Comparison of ENCODE assay signal across 9 mouse cellular contexts in genomic region chr6:88938664-88939055, GRCm38 (mm10). TPM values are rescaled to one million over a fixed set of nuclear protein-coding genes. Genes with fewer than 3 reads are reported as not detected.
DNase-seq lines count a peak whose midpoint lies in the region; ATAC-seq and TF ChIP-seq lines count a peak whose summit lies in the region.
"Had no signal": no experiment of that assay in that cellular context is flagged by ENCODE, and none has a peak within 500 bp of the region (broad histone marks: within the 10 kb centered on the region; RNA-seq: fewer than 3 reads in every experiment).

No protein-coding gene starts in this region.

- no peaks in the 10 kb centered on the region for H3K9me3 ChIP-seq in hindbrain, embryonic 11.5 days (ENCODE audit: control insufficient read depth, low read length)
- H3K9me3 ChIP-seq in hindbrain, embryonic 16.5 days (ENCODE audit: control insufficient read depth, low read length), result no peaks in the 10 kb centered on the region
- H3K9me3 ChIP-seq in embryonic facial prominence, embryonic 14.5 days (ENCODE audit: control insufficient read depth, low read length), result no peaks in the 10 kb centered on the region
- H3K9me3 ChIP-seq in forebrain, embryonic 14.5 days (replicated peaks; ENCODE audit: control insufficient read depth, low read length), result no peaks in the 10 kb centered on the region
- H3K9me3 ChIP-seq in midbrain, embryonic 14.5 days (ENCODE audit: control insufficient read depth, low read length), result no peaks in the 10 kb centered on the region
- no peaks in the 10 kb centered on the region for H3K9me3 ChIP-seq in intestine, postnatal 0 days (ENCODE audit: control insufficient read depth)

- H3K9ac ChIP-seq in hindbrain, embryonic 11.5 days (ENCODE audit: low read depth, low read length), result peak overlapping the region; percentile 56
- H3K9ac ChIP-seq in hindbrain, embryonic 16.5 days (ENCODE audit: low read depth, low read length), result no peak overlapping the region
- H3K9ac ChIP-seq in embryonic facial prominence, embryonic 14.5 days (ENCODE audit: low read depth, low read length), result no peak overlapping the region
- peak overlapping the region; percentile 17; the same call in 1 of the 2 replicates for H3K9ac ChIP-seq in forebrain, embryonic 14.5 days (ENCODE audit: low read length)
- no peak overlapping the region for H3K9ac ChIP-seq in midbrain, embryonic 14.5 days (replicated peaks; ENCODE audit: low read length)
- H3K9ac ChIP-seq in intestine, postnatal 0 days (ENCODE audit: low read depth, low read length), result no peak overlapping the region

- no peaks in the 10 kb centered on the region for H3K36me3 ChIP-seq in hindbrain, embryonic 11.5 days (ENCODE audit: control insufficient read depth, insufficient read depth, low read length)
- no peaks in the 10 kb centered on the region for H3K36me3 ChIP-seq in hindbrain, embryonic 16.5 days (ENCODE audit: control insufficient read depth, insufficient read depth, low read length)
- H3K36me3 ChIP-seq in embryonic facial prominence, embryonic 14.5 days (ENCODE audit: control insufficient read depth, insufficient read depth, low read length), result no peaks in the 10 kb centered on the region
- H3K36me3 ChIP-seq in forebrain, embryonic 14.5 days (ENCODE audit: control insufficient read depth, insufficient read depth, low read length), result no peaks in the 10 kb centered on the region
- no peaks in the 10 kb centered on the region for H3K36me3 ChIP-seq in midbrain, embryonic 14.5 days (ENCODE audit: control insufficient read depth, insufficient read depth, low read length)
- no peaks in the 10 kb centered on the region for H3K36me3 ChIP-seq in intestine, postnatal 0 days (ENCODE audit: control insufficient read depth, insufficient read depth)

- no peaks in the 10 kb centered on the region for H3K27me3 ChIP-seq in hindbrain, embryonic 11.5 days (ENCODE audit: control insufficient read depth, insufficient read depth, low read length)
- H3K27me3 ChIP-seq in hindbrain, embryonic 16.5 days (replicated peaks; ENCODE audit: control insufficient read depth, insufficient read depth, low read length), result no peaks in the 10 kb centered on the region
- no peaks in the 10 kb centered on the region for H3K27me3 ChIP-seq in embryonic facial prominence, embryonic 14.5 days (replicated peaks; ENCODE audit: control insufficient read depth, insufficient read depth, low read length)
- no peaks in the 10 kb centered on the region for H3K27me3 ChIP-seq in forebrain, embryonic 14.5 days (replicated peaks; ENCODE audit: control insufficient read depth, insufficient read depth, low read length)
- H3K27me3 ChIP-seq in midbrain, embryonic 14.5 days (ENCODE audit: control insufficient read depth, insufficient read depth, low read length), result no peaks in the 10 kb centered on the region; the same call in 1 of the 2 replicates
- H3K27me3 ChIP-seq in intestine, postnatal 0 days (replicated peaks; ENCODE audit: control insufficient read depth, insufficient read depth, low read length), result no peaks in the 10 kb centered on the region

- ATAC-seq in hindbrain, embryonic 11.5 days (ENCODE audit: low FRiP score), result no peak
- no peak for ATAC-seq in hindbrain, embryonic 16.5 days
- ATAC-seq in embryonic facial prominence, embryonic 14.5 days (ENCODE audit: low read depth), result no peak
- ATAC-seq in forebrain, embryonic 14.5 days, result no peak
- ATAC-seq in midbrain, embryonic 14.5 days (ENCODE audit: low FRiP score, low TSS enrichment), result no peak
- ATAC-seq in intestine, postnatal 0 days, result no peak

- DNase-seq in hindbrain, embryonic 11.5 days (ENCODE audit: low spot score), result no peak
- no peak for DNase-seq in embryonic facial prominence, embryonic 14.5 days (ENCODE audit: low spot score)
- no peak for DNase-seq in forebrain, embryonic 14.5 days (ENCODE audit: low spot score)
- DNase-seq in midbrain, embryonic 14.5 days, result no peak
- no peak for DNase-seq in left cerebral cortex, postnatal 4 days
- no peak for DNase-seq in spleen, postnatal 10 days (ENCODE audit: low spot score in 2 of 2)
- DNase-seq: lung, adult 2 months had no signal

- H3K4me3 ChIP-seq in hindbrain, embryonic 11.5 days (ENCODE audit: low read depth, low read length), result no peak overlapping the region
- no peak overlapping the region for H3K4me3 ChIP-seq in hindbrain, embryonic 16.5 days (ENCODE audit: low read length)
- no peak overlapping the region for H3K4me3 ChIP-seq in embryonic facial prominence, embryonic 14.5 days (ENCODE audit: low read depth, low read length)
- no peak overlapping the region for H3K4me3 ChIP-seq in forebrain, embryonic 14.5 days (ENCODE audit: low read depth, low read length)
- no peak overlapping the region for H3K4me3 ChIP-seq in midbrain, embryonic 14.5 days (replicated peaks; ENCODE audit: low read depth, low read length)
- no peak overlapping the region for H3K4me3 ChIP-seq in intestine, postnatal 0 days (ENCODE audit: low read depth, low read length)

- TF ChIP-seq CTCF in intestine, postnatal 0 days (IDR thresholded peaks at IDR 0.05; ENCODE audit: low read depth), result no peak

- peak overlapping the region; percentile 90 for H3K27ac ChIP-seq in hindbrain, embryonic 11.5 days (ENCODE audit: low read depth, low read length)
- H3K27ac ChIP-seq in hindbrain, embryonic 16.5 days (ENCODE audit: low read depth, low read length), result no peak overlapping the region
- H3K27ac ChIP-seq in embryonic facial prominence, embryonic 14.5 days (replicated peaks; ENCODE audit: low read depth, low read length), result peak overlapping the region; percentile 61
- H3K27ac ChIP-seq in forebrain, embryonic 14.5 days (ENCODE audit: low read depth, low read length), result peak overlapping the region; percentile 71
- H3K27ac ChIP-seq in midbrain, embryonic 14.5 days (replicated peaks; ENCODE audit: low read depth, low read length), result peak overlapping the region; percentile 87
- no peak overlapping the region for H3K27ac ChIP-seq in intestine, postnatal 0 days (ENCODE audit: low read depth, low read length)

- WGBS in hindbrain, embryonic 11.5 days, result 42% methylated on average over 5 of the region's 5 CpGs
- WGBS in hindbrain, embryonic 16.5 days, result 40% methylated on average over 5 of the region's 5 CpGs
- WGBS in embryonic facial prominence, embryonic 14.5 days, result 68% methylated on average over 5 of the region's 5 CpGs
- 59% methylated on average over 5 of the region's 5 CpGs for WGBS in forebrain, embryonic 14.5 days
- 29% methylated on average over 5 of the region's 5 CpGs for WGBS in midbrain, embryonic 14.5 days
- 66% methylated on average over 5 of the region's 5 CpGs for WGBS in intestine, postnatal 0 days

- intact Hi-C loops in left cerebral cortex, postnatal 4 days (cut with DNase I), result loop anchor here (10.0 kb wide), 2 partner anchors 96 to 616 kb away; no protein-coding TSS in a partner anchor

- peaks cover 54% of the 10 kb centered on the region for H3K4me1 ChIP-seq in hindbrain, embryonic 11.5 days (replicated peaks; ENCODE audit: control insufficient read depth, insufficient read depth, low read length)
- H3K4me1 ChIP-seq in hindbrain, embryonic 16.5 days (ENCODE audit: control insufficient read depth, insufficient read depth, low read depth, low read length), result peaks cover 49% of the 10 kb centered on the region
- peaks cover 30% of the 10 kb centered on the region for H3K4me1 ChIP-seq in embryonic facial prominence, embryonic 14.5 days (ENCODE audit: control insufficient read depth, insufficient read depth, low read length)
- peaks cover 64% of the 10 kb centered on the region for H3K4me1 ChIP-seq in forebrain, embryonic 14.5 days (ENCODE audit: control insufficient read depth, insufficient read depth, low read length)
- H3K4me1 ChIP-seq in midbrain, embryonic 14.5 days (ENCODE audit: control insufficient read depth, insufficient read depth, low read length), result peaks cover 83% of the 10 kb centered on the region
- no peaks in the 10 kb centered on the region for H3K4me1 ChIP-seq in intestine, postnatal 0 days (replicated peaks; ENCODE audit: control insufficient read depth, insufficient read depth, low read length)

- peak overlapping the region; percentile 27; the same call in 1 of the 2 replicates for H3K4me2 ChIP-seq in hindbrain, embryonic 11.5 days (replicated peaks; ENCODE audit: low read depth, low read length)
- H3K4me2 ChIP-seq in hindbrain, embryonic 16.5 days (ENCODE audit: low read length), result no peak overlapping the region
- no peak overlapping the region for H3K4me2 ChIP-seq in embryonic facial prominence, embryonic 14.5 days (ENCODE audit: low read depth, low read length)
- no peak overlapping the region for H3K4me2 ChIP-seq in forebrain, embryonic 14.5 days (ENCODE audit: low read length)
- H3K4me2 ChIP-seq in midbrain, embryonic 14.5 days (ENCODE audit: low read length), result peak overlapping the region; percentile 12; the same call in 1 of the 2 replicates
- no peak overlapping the region for H3K4me2 ChIP-seq in intestine, postnatal 0 days (replicated peaks; ENCODE audit: low read depth)

RNA-seq across cellular contexts. Expression of gene Tpra1, which starts 36.6 kb away (rescaled TPM):
- 40.1 and 45.4 TPM in 2 replicates for polyA plus RNA-seq in hindbrain, embryonic 11.5 days (2014; fragmentation: Nextera tagmentation; extraction: Ambion mirVana)
- 92.3 and 94.7 TPM in 2 replicates for polyA plus RNA-seq in hindbrain, embryonic 16.5 days (2015; fragmentation: Nextera tagmentation; extraction: Ambion mirVana)
- polyA plus RNA-seq in embryonic facial prominence, embryonic 14.5 days (2014; fragmentation: Nextera tagmentation; extraction: Ambion mirVana), result 44.9 and 52.1 TPM in 2 replicates
- polyA plus RNA-seq in forebrain, embryonic 14.5 days (2014; fragmentation: Nextera tagmentation; extraction: Ambion mirVana), result 32.9 and 41.2 TPM in 2 replicates
- 50.0 and 77.0 TPM in 2 replicates for polyA plus RNA-seq in midbrain, embryonic 14.5 days (2014; fragmentation: Nextera tagmentation; extraction: Ambion mirVana)
- polyA plus RNA-seq in intestine, postnatal 0 days (2015; fragmentation: Nextera tagmentation; extraction: Ambion mirVana), result 81.2 and 81.6 TPM in 2 replicates
- 10 to 100 TPM; 37.2 to 41.2 TPM for total RNA-seq in left cerebral cortex, postnatal 4 days (2021)

RNA-seq across cellular contexts. Expression of gene Mcm2, which starts 40.1 kb away (rescaled TPM):
- 146 and 191 TPM in 2 replicates for polyA plus RNA-seq in hindbrain, embryonic 11.5 days (2014; fragmentation: Nextera tagmentation; extraction: Ambion mirVana)
- polyA plus RNA-seq in hindbrain, embryonic 16.5 days (2015; fragmentation: Nextera tagmentation; extraction: Ambion mirVana), result 27.3 and 35.0 TPM in 2 replicates
- 94.6 and 117 TPM in 2 replicates for polyA plus RNA-seq in embryonic facial prominence, embryonic 14.5 days (2014; fragmentation: Nextera tagmentation; extraction: Ambion mirVana)
- 71.1 and 82.8 TPM in 2 replicates for polyA plus RNA-seq in forebrain, embryonic 14.5 days (2014; fragmentation: Nextera tagmentation; extraction: Ambion mirVana)
- polyA plus RNA-seq in midbrain, embryonic 14.5 days (2014; fragmentation: Nextera tagmentation; extraction: Ambion mirVana), result 22.2 and 39.0 TPM in 2 replicates
- 32.9 and 33.1 TPM in 2 replicates for polyA plus RNA-seq in intestine, postnatal 0 days (2015; fragmentation: Nextera tagmentation; extraction: Ambion mirVana)
- 10 to 100 TPM; 12.5 to 14.3 TPM for total RNA-seq in left cerebral cortex, postnatal 4 days (2021)

Comparison
In these comparisons a context has a peak if more than half of its experiments do, and no peak if none do; other contexts are left out.
1. H3K27ac ChIP-seq: peak in hindbrain, embryonic 11.5 days (single experiment), embryonic facial prominence, embryonic 14.5 days (single experiment), forebrain, embryonic 14.5 days (single experiment) and midbrain, embryonic 14.5 days (single experiment); none in hindbrain, embryonic 16.5 days (single experiment) and intestine, postnatal 0 days (single experiment).
2. H3K4me2 ChIP-seq: peak in hindbrain, embryonic 11.5 days (single experiment) and midbrain, embryonic 14.5 days (single experiment); none in hindbrain, embryonic 16.5 days (single experiment), embryonic facial prominence, embryonic 14.5 days (single experiment), forebrain, embryonic 14.5 days (single experiment) and intestine, postnatal 0 days (single experiment).
3. H3K9ac ChIP-seq: peak in hindbrain, embryonic 11.5 days (single experiment) and forebrain, embryonic 14.5 days (single experiment); none in hindbrain, embryonic 16.5 days (single experiment), embryonic facial prominence, embryonic 14.5 days (single experiment), midbrain, embryonic 14.5 days (single experiment) and intestine, postnatal 0 days (single experiment).